Mouse (Mus musculus) lung, adult 2 months (tissue): ENCODE data around the gene Grcc10.

Experiments
- CTCF ChIP-seq: fragments of 200-500 bp; IDR thresholded peaks from 2 replicates; pipeline ENCODE4 v1.5.1; 2011; ENCODE audit warnings: mild to moderate bottlenecking, low read length, control low read depth; ENCODE audit not compliant: insufficient read depth
- POLR2A ChIP-seq: fragments of 200-500 bp; IDR thresholded peaks from 2 replicates; pipeline ENCODE4 v1.6.1; 2011; ENCODE audit warnings: low read depth, mild to moderate bottlenecking, control low read depth, low read length, borderline replicate concordance; ENCODE audit errors: extremely low read depth

GRCm38 (mm10) chr6:124755306-124755705 is 14.1 kb upstream of the Grcc10 start:
- no peak for TF ChIP-seq CTCF
- TF ChIP-seq POLR2A: no peak
